Mouse (Mus musculus): ENCODE data around the gene Fen1.

Gene Fen1

DNA sequence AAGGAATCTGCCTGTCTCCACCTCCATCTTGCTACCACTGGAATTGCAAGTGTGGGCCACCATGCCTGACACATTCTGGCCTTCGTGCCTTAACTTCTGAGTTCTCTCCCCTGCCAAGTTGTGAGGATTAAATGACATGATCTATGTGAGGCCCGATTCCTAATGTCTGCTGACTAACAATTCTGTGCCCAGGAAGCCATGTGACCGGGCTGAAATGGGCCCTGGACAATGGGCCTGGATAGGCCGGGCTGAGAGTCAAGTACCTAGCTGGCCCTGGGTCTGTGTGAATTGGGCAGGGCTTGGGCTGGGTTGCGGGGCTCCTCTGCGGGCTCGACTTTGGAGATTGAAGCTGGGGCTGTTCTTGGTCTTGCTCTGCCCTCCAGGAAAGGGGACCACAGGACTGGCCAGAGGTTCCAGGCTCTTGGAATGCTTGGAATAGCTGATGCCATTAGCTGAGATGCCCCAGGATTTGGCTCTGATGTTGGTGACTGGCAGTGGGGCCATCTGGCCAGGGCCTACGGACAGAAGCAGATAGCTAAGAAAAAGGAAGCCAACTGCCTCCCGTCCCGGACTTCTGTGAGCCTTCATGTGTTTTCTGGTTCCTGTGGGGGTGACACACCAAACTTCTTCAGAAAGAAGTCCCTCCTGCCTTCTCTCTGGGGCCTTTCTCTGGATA lies 10.0 kb upstream of the Fen1 start:
- DNase-seq: no peak

DNA sequence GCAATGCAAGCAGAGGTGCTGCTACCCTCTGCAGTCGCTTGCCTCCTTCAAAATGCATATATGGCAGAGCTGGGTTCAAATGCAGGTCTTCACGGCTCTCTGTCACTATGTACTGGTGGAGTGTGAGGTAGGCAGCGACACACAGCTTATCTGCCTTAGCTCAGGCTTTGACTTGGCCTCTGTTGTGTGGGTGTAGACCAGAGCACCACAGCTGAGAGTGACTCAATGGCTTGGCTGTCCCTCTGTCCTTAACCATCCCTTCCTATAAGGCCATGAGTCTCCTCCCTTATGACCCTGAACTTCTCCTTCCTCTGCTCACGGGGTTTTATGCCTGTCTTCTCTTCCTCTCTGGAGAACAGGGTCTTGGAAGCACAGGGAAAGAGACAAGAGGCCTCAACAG lies 6.9 kb upstream of the Fen1 start:
- no peak for DNase-seq

DNA sequence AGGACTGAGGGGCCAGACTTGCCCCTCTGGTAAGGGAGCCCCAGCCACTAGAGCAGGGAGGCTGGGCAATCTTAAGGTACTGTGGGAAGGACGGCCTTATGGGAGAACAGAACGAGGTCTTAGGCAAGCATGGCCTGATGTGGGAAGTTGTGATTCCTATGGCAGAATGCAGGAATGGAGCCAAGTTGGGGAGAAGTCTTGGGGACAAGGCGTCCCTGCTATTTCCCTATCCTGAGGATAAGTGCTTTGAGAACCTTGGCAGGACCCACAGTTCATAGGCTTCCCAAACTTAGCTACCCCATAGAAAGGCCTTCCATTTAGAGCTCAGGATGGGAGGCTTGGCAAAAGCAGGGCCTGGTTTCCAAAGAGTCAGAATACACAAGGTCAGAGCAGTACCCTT lies 4.9 kb upstream of the Fen1 start:
- DNase-seq: no peak

DNA sequence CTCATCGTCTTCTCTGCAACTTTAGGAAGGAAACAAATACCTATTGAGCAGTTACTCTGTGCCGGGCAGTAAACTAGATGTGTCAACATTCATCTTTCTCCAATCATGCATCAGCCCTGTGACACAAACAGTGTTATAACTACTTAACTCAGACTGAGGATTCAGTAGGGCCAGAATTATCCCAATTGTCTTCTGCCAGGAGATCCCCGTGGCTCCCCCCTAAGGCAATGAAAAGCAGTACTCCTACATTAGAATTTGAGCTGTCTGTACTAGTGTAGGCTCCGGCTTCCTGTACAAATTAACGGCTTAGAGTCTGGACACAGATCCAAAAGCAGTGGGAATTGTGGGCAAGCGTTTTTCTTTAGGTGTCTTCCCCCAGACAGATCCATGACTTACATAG lies 1.1 kb upstream of the Fen1 start:
- no peak for DNase-seq

DNA sequence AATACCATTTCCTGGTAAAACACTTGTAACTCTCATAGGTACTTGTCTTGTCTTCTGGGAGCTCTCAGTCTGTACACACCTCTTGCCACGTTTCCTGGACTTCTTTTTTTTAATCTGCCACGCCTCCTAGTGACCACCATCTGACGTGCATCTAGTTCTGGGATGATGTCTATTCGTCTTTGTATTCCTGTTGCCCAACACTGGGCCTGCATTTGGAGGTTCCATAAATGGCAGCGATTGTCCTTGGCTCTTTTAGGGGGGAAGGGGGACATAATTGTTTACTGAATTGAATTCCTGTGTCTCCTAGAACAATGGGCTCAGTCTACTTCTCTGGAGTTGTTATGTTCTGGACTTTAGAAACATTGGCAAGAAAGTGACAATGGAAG lies 640 bp upstream of the Fen1 start:
- no peak for DNase-seq

DNA sequence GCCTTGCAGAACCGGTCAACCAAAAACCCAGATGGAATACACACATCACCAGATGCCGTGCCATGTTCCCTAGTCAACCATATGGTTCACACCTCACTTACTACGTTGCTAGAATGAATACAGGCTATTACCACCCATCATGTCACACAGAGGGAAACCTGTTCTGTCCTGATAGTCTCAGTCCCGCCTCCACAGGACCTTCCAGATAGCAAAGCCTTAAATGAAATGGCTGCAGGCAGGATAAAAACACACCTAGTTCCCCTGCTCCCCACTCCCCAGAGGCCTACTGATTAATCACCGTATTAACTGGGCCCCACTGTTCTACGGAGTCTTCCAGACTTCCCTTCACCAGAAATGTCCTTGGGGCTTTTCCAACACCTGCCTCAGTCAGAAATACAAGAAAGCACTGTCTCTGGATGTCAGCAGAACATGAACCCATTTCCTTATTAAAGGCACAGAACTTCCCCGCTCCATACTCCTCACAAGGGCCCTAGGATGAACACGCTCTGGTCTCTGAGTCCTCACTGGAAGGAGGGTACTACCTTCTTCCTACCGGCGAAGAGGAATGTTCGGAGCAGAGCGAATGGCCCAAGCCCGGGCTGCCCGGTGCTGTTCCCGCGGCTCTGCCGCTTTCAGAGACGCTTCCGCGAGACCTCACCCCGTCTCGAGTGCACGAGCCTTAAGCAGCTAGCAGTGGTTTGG lies 672 bp downstream of the Fen1 start:
- DNase-seq: no peak

DNA sequence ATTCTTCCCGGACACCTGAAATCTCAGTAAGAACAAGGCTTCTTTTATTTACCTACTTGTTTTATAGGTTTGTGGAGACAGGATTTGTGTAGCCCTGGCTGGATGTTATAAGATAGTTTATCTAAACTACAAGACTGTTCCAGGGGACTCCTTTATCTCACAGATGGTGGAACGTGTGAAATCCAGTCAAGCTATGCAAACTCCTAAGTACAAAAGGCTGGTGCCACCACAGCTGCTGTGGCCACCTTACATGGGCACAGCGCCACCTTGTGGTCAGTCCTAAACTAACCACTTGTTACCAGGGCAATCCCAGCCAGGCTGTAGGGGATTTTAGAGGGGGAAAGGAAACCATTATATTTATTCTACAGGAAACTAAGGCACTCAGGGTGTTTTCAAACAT lies 5.2 kb downstream of the Fen1 start:
- DNase-seq: peak; percentile 74

DNA sequence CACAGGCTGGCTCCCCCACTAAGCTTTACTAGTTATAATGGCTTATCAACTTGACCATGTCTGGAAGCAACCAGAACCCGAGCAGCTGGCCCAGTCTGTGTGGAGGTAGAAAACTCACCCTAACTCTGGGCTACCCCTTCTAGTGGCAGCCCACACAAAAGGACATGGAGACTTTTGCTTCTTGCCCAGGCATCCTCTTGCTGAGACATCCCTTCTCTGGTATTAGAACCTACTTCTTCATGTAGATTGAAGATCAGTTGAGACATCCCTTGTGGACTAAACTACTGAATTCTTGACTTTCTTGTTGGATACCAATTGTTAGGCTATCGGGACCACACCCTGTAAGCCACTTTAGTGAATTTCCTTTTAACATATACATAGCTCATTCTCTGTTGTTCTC lies 5.7 kb downstream of the Fen1 start:
- DNase-seq: no peak

DNA sequence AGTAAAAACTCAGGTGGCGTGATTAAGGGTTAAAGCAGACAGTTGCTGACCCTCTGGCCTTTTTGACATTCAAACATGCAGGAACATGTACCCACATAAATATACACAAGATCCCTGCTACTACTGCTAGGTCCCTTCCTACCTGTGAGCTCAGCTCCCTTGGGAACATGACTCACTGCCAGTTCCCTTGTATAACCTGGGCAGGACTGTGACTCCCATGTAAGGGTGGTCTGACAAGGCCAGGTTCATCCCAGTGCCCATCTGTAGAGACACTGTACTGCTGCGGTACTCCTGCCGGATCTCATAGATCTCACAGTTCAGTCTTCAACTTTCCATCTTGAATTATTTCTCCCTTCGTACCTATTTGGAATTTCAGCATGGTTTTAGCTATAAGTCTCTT lies 6.8 kb downstream of the Fen1 start:
- DNase-seq: no peak

DNA sequence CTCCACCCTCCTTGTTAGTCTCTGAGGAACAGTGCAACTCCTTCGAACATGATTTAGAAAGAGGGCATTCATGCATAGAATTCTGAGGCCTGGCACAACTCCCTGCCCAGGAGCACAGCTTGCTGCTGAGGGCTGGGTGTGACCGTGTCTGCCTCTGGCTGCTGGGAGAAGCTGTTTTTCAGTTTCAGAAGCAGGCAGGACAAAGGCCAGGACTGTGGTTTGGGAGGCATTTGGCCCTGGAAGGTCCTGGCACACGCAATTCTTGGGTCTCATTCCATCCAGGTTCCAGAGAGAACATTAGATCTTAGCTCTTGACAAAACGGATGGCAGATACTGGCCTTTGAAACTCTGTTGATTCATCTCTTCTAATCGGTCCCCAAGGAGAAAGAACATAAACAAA lies 8.7 kb downstream of the Fen1 start:
- DNase-seq: no peak

DNA sequence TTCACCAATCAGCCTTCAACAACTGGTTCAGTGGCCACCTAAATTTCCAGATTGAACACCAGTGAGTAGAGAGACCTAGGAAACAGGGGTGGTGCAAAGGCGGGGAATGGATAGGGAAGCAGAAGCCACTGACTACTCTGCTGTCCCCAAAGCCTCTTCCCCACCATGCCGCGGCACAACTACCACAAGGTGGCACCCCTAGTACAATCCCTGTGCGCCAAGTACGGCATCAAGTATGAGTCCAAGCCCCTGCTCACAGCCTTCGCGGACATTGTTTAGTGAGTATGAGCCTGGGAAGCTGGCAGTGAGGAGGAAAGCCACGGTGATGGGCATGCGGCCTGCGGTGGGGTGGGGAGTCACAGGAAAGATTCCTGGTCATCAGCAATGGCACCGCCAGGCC lies 9.6 kb downstream of the Fen1 start:
- no peak for DNase-seq

DNA sequence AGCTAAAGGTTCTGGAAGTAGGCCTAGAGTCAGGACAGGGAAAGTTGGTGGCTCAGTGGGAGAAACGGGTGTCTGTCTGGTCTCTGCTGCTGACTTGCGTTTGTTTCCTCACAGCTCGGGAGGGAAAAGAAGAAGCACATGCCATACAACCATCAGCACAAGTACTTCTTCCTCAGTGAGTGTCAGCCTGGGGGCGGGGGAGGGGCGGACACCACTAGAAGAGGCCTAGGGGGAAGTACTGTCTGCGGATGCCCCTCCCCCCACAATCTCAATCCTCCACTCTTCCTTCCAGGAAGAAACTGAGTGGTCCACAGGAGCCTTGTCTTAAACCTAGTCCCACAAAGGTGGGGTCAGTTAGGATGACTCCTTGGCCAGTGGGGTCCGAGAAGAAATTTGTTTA lies 12.6 kb downstream of the Fen1 start:
- no peak for DNase-seq

DNA sequence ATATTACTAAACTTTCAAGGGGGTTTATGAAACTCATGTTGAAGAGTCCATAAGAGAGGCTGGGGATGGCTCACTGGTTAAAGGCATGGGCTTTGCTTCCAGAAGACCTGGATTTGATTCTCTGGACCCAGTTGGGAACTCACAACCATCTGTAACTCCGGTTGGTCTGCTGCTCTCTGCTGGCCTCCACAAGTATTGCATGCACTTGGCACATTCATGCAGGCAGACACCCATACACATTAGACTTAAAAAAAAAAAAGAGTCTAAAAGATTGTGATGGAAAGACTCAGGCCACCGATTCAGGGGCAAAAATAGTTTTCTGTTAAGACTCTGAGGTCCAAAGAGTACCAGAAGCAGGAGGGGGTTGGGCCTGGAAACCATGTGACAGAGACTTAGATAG lies 13.2 kb downstream of the Fen1 start:
- peak; percentile 58 for DNase-seq

DNA sequence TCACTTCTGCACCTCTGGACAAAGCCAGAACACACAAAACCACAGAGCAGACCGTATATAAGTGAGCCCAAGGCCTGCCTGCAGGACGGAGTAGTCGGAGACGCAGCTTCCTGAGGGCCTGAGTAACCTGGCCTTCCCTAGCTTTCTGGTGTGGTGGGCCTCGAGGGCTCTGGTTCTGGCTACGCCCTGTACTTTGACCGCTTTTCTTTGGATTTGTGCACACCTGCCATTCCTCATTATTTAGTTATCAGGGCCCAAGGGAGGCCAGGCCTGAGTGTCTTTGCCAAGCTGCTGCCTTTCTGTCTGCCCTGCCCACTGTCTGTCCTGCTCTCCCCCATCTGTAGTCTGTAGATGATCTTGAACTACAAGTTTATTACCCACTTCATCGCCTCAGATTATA lies 14.0 kb downstream of the Fen1 start:
- DNase-seq: no peak

DNA sequence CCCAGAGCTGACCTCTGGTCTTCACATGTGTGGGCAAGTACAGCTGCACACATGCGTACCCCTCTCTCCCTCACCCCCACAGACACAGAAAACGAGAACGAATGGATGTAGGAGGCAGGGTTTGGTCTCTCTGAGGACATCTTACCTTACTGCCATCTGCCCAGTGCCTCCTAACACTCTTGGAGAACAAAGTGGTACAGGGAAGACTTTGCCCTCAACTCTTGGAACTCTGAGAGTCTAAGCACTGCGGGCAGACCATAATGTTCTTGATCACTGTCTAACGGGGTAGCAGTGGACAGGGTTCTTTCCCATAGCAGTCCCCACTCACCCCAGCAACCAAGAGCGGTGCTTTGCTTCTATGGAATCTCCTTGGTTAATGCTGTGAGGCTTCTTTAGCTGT lies 14.9 kb downstream of the Fen1 start:
- no peak for DNase-seq

DNA sequence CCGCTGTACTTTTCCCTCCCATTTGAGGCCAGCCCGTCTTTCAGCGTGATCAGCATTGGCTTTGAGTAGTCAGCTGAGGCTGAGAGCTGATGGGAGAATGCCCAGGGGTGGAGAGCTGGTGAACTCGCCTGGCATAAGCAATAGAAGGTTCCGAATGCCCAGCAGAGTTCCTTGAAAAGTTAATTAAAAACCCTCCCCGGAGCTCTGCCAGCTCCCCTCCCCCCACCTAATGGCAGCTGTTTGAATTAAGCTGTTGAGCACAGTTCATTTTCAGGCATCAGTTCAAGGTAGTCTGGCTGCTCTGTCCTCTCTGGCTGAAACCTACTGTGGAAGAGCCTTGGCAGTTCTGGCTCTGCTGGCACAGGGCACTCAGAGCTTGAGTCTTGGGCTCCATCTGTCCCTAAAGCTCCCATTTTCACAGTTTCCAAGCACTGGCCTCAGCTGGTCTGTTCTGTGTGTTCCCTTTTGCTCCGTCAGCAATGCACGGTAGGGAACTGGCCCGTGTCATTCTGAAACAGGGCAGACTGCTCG lies 15.6 kb downstream of the Fen1 start:
- peak; percentile 33 for DNase-seq

DNA sequence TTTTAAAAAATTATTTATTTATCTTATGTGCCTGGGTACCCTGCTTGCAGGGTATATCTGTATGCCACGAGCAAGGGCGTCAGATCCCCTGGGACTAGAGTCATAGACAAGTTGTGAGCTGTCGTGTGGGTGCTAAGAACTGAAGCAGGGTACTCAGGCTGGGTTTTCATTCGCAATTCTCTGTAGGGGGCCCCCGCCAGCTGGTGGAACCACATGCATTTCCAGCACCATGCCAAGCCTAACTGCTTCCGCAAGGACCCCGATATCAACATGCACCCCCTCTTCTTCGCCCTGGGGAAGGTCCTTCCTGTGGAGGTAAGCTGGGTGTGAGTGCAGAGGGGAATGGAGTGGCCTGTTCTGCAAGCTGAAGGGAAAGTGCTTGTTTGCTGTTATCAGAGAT lies 17.4 kb downstream of the Fen1 start:
- no peak for DNase-seq

DNA sequence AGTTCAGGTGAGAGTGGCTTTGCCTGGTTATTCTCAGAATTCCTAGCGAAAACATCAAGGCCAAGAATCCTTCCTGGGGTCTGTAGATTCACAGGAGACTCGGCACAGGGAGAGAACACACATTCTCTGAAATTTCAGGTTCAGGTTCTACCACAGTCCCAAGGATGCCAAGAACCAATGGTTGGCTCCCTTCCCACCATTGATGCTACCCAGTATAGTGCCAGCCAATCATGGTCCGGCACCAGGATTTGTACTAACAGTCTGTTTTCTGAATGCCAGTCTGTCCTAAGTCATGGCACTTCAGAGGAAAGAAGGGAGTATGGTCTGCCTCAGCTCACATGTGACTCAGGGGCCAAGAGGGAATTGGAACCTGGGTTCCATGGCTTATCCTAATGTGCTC lies 18.1 kb downstream of the Fen1 start:
- no peak for DNase-seq

DNA sequence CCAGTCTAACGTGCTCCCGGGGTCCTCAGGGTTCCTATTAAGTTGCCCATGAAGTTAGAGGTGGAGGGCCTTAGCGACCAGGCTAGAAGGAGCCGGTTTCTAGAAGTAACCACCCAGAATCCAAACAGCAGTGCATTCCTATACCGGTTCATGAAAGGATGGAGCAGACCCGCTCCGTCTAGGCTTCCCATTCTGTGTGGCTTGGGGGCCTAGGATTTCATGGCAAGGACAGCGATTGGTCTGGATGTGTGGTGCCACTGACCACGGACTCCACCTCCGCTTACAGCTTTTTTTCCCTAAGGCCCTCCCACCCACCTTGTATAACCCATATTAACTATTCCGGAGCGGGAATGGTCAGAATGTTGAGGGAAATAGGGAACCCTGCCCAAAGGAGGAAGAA lies 19.9 kb downstream of the Fen1 start:
- DNase-seq: peak; percentile 29

DNA sequence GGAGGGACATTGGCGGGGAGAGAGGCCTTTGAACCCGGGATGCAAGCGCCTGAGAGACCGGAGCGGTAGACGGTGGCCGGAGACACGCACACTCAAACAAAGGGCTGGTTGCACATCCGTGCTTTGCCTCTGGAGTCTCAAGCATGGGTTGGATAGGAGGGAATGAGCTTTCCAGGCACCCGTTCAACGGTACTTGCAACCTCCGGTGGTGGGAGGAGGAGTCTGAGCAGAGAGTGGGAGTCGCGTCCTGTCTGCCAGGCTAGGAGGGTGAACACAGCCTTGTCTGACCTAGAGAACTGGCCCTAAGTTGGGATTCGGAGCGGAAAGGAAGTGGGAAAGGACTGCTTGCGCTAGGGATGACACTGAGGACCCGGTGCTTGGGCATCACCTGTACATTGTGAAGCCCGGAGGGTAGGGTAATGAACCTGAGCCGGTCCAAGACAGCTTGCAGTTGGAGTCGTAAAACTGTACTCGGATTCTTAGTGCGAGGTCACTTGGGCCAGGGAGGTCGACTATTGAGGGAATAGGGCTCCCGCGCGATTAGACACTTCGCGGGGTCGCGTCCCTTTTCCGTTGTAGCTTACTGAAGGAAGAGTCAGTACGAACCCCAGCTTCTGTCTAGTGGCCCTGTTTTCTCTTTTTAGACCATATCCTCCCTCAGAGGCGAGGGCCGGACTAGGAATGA lies 20.5 kb downstream of the Fen1 start:
- peak; percentile 80 for DNase-seq

DNA sequence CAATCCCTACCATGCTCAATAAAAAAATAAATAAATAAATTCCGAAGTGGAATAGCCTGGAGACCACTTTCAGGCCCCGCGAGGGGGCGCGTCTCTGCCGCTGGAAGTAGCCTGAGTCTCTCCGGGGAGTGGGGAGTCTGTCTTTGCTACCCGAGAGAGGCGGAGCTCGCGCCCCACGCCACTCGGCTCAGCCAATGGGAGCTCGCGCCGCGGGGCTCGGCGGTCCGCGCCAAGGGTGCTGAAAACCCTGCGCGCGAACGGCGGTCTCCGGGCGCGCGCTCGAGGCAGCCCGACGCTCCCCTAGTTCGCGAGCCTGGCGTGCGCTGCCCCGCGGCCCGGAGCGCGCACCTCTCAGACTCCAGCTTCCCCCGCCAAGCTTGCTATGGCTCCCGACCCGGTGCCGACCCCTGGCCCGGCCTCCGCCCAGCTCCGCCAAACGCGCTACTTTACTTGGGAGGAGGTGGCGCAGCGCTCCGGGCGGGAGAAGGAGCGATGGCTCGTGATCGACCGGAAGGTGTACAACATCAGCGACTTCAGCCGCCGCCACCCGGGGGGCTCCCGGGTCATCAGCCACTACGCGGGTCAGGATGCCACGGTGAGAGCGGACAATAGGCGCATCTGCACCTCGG lies 21.2 kb downstream of the Fen1 start, which contains the start of gene Fads1:
Fads1 (plus strand) TSS at position 219 of the 629 bp plus-strand sequence.
- DNase-seq: peak; percentile 96

DNA sequence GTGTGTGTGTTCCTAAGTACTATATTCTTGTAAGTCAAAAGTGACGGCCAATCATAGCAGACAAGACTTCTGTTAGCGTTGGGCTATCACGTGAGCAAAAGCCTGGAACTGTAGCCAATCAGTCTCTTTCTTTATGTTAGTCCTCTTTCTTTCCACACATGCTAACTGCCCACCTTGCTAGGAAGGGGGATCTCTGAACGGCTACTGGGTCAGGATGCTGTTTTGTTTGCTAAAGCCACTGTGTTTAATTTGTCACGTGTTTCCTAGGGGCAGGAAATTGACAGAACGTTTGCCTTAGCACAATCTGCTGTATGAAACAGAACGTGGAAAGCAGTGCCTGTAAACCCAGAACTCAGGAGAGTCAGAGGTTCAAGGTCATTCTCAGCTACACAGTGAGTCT lies 21.8 kb downstream of the Fen1 start:
- no peak for DNase-seq

DNA sequence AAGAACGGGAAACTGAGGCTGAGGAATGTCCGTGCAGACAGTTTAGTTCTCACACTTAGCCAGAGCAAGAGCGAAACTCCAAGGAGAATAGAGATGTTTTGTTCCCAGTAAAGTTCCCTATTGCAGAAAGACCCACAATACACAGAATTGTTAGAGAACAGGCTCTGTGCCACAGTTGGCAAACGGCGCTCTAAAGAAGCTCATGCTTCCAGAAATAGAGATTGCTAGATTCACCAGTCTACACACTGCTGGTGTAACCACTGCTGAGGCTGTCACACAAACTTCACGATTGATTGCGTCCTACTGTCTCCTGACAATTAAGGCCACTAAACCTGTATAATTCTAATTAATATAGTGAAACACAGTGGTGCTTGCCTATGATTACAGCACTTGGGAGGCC lies 22.7 kb downstream of the Fen1 start:
- peak; percentile 40 for DNase-seq

DNA sequence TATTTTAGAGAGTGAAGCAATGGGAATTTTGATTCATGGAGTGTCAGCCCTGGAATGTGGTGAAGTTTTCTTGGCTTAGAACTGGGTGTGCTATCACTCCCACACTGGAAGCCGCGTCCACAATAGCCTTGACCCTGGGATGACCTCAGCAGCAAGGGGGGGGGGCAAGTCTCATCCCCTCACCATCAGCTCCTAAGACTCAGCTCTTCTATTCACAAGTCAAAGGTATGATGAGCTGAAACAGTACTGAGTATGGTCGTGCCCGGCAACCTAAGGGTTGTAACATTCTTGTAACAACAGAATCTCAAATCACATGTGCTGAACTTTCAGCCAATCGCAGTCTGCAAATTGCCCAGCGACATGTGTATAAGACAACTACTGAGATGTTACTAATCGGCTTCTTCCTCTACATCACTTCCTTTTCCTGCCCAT lies 27.0 kb downstream of the Fen1 start:
- no peak for DNase-seq
